Mouse (Mus musculus) brain, embryonic 14.5 days (tissue): ENCODE measurements around the gene Cacna2d3.

ENCODE experiments used
- CTCF ChIP-seq: fragments of 200-500 bp; IDR thresholded peaks from 2 replicates; pipeline ENCODE4 v1.5.1; 2012; ENCODE audit warnings: inconsistent platforms, mild to moderate bottlenecking, moderate library complexity, borderline replicate concordance; ENCODE audit not compliant: insufficient read depth, insufficient read length; ENCODE audit errors: extremely low read depth
- POLR2A ChIP-seq: fragments of 200-500 bp; IDR thresholded peaks from 2 replicates; pipeline ENCODE4 v1.6.1; 2012; ENCODE audit warnings: mild to moderate bottlenecking, inconsistent platforms, borderline replicate concordance; ENCODE audit not compliant: poor library complexity, insufficient read depth, insufficient read length, severe bottlenecking; ENCODE audit errors: extremely low read depth

- TF ChIP-seq POLR2A (no peak), CTCF (no peak)
Observed at GRCm38 (mm10) chr14:29191426-29191825, 530.2 kb downstream of the Cacna2d3 start.
